ENCODE assay signal across 8 mouse cellular contexts in genomic region chr3:58414986-58415883, GRCm38 (mm10). TPM values are rescaled to one million over a fixed set of nuclear protein-coding genes. Genes with fewer than 3 reads are reported as not detected.
DNase-seq lines count a peak whose midpoint lies in the region; ATAC-seq and TF ChIP-seq lines count a peak whose summit lies in the region.

No protein-coding gene starts in this region.

- peak overlapping the region; percentile 98 for H3K9ac ChIP-seq in embryonic facial prominence, embryonic 14.5 days (ENCODE audit: low read depth, low read length)
- H3K9ac ChIP-seq in limb, embryonic 14.5 days (ENCODE audit: low read depth, low read length, severe bottlenecking), result peak overlapping the region; percentile 97
- H3K9ac ChIP-seq in midbrain, embryonic 15.5 days, result peak overlapping the region; percentile 97

- peak; percentile 83 for DNase-seq in 3134 (ENCODE audit: extremely low read depth, insufficient read length, low spot score)
- peak; percentile 65 to 68 for DNase-seq in adrenal gland, postnatal 4 days (ENCODE audit: low spot score in 2 of 2)
- DNase-seq in embryonic facial prominence, embryonic 14.5 days (ENCODE audit: low spot score), result peak; percentile 70
- DNase-seq in heart, adult 8-10 months (ENCODE audit: low spot score), result peak; percentile 72
- peak; percentile 74 to 80 for DNase-seq in kidney, adult 8-10 months
- DNase-seq in limb, embryonic 14.5 days (ENCODE audit: low spot score), result peak; percentile 63
- peak; percentile 75 for DNase-seq in spleen, adult 12 weeks (ENCODE audit: low spot score)

- H3K9me3 ChIP-seq in embryonic facial prominence, embryonic 14.5 days (ENCODE audit: control insufficient read depth, low read length), result no peaks in the 10 kb centered on the region
- H3K9me3 ChIP-seq in limb, embryonic 14.5 days (ENCODE audit: control insufficient read depth, low read length), result no peaks in the 10 kb centered on the region
- H3K9me3 ChIP-seq in midbrain, embryonic 15.5 days, result no peaks in the 10 kb centered on the region

- TF ChIP-seq POLR2A in limb, embryonic 14.5 days (IDR thresholded peaks at IDR 0.05; ENCODE audit: borderline replicate concordance, extremely low read depth, insufficient read depth, insufficient read length), result no peak

- peak overlapping the region; percentile 100 for H3K27ac ChIP-seq in embryonic facial prominence, embryonic 14.5 days (replicated peaks; ENCODE audit: low read depth, low read length)
- H3K27ac ChIP-seq in limb, embryonic 14.5 days (replicated peaks; ENCODE audit: low read depth, low read length), result peak overlapping the region; percentile 100
- H3K27ac ChIP-seq in midbrain, embryonic 15.5 days, result peak overlapping the region; percentile 99

- peaks cover 8% of the 10 kb centered on the region; the same call in 1 of the 2 replicates for H3K36me3 ChIP-seq in embryonic facial prominence, embryonic 14.5 days (ENCODE audit: control insufficient read depth, insufficient read depth, low read length)
- H3K36me3 ChIP-seq in limb, embryonic 14.5 days (ENCODE audit: control insufficient read depth, insufficient read depth, low read length), result peaks cover 4% of the 10 kb centered on the region; the same call in 1 of the 2 replicates
- no peaks in the 10 kb centered on the region for H3K36me3 ChIP-seq in midbrain, embryonic 15.5 days (replicated peaks)

- peak; percentile 62 for ATAC-seq in embryonic facial prominence, embryonic 14.5 days (ENCODE audit: low read depth)
- peak; percentile 54 for ATAC-seq in limb, embryonic 14.5 days (ENCODE audit: low FRiP score, low read depth)
- ATAC-seq in midbrain, embryonic 15.5 days (replicated peaks), result peak; percentile 48

- WGBS in embryonic facial prominence, embryonic 14.5 days, result under 1% methylated on average over 42 of the region's 113 CpGs
- 0% methylated on average over 62 of the region's 113 CpGs for WGBS in limb, embryonic 14.5 days
- under 1% methylated on average over 104 of the region's 113 CpGs for WGBS in midbrain, embryonic 15.5 days

- peak overlapping the region; percentile 89 for H3K4me3 ChIP-seq in embryonic facial prominence, embryonic 14.5 days (ENCODE audit: low read depth, low read length)
- H3K4me3 ChIP-seq in limb, embryonic 14.5 days (replicated peaks; ENCODE audit: low read length), result peak overlapping the region; percentile 97
- peak overlapping the region; percentile 99 for H3K4me3 ChIP-seq in midbrain, embryonic 15.5 days

- peaks cover 3% of the 10 kb centered on the region; the same call in 1 of the 2 replicates for H3K4me1 ChIP-seq in embryonic facial prominence, embryonic 14.5 days (ENCODE audit: control insufficient read depth, insufficient read depth, low read length)
- H3K4me1 ChIP-seq in limb, embryonic 14.5 days (ENCODE audit: control insufficient read depth, insufficient read depth, low read length), result peaks cover 9% of the 10 kb centered on the region
- peaks cover 21% of the 10 kb centered on the region for H3K4me1 ChIP-seq in midbrain, embryonic 15.5 days

- H3K4me2 ChIP-seq in embryonic facial prominence, embryonic 14.5 days (ENCODE audit: low read depth, low read length), result peak overlapping the region; percentile 91
- peak overlapping the region; percentile 88 for H3K4me2 ChIP-seq in limb, embryonic 14.5 days (replicated peaks; ENCODE audit: low read depth, low read length, severe bottlenecking)
- H3K4me2 ChIP-seq in midbrain, embryonic 15.5 days, result peak overlapping the region; percentile 96

- no peaks in the 10 kb centered on the region for H3K27me3 ChIP-seq in embryonic facial prominence, embryonic 14.5 days (replicated peaks; ENCODE audit: control insufficient read depth, insufficient read depth, low read length)
- H3K27me3 ChIP-seq in limb, embryonic 14.5 days (ENCODE audit: control insufficient read depth, insufficient read depth, low read length), result no peaks in the 10 kb centered on the region
- H3K27me3 ChIP-seq in midbrain, embryonic 15.5 days (replicated peaks), result no peaks in the 10 kb centered on the region

RNA-seq across cellular contexts. Expression of gene Tsc22d2, which starts 0.7 kb away (rescaled TPM):
- total RNA-seq in adrenal gland, postnatal 4 days (2021), result 10 to 100 TPM; 37.8 to 45.7 TPM
- 17.3 and 19.9 TPM in 2 replicates for polyA plus RNA-seq in embryonic facial prominence, embryonic 14.5 days (2014; fragmentation: Nextera tagmentation; extraction: Ambion mirVana)
- total RNA-seq in heart, adult 8-10 months (2022), result 10 to 100 TPM; 18.5 to 26.6 (median 22.1) TPM
- polyA plus RNA-seq in limb, embryonic 14.5 days (2012; rRNA removed), result 19.6 and 26.3 TPM in 2 replicates
- polyA plus RNA-seq in limb, embryonic 14.5 days (2014; fragmentation: Nextera tagmentation; extraction: Ambion mirVana), result 17.1 and 20.5 TPM in 2 replicates
- 9.5 and 9.6 TPM in 2 replicates for polyA plus RNA-seq in midbrain, embryonic 15.5 days (2015; fragmentation: Nextera tagmentation; extraction: Ambion mirVana)

Comparison
In these comparisons a context has a peak if more than half of its experiments do, and no peak if none do; other contexts are left out.
1. Peak in every context shown above with its lines: DNase-seq, ATAC-seq, H3K4me3 ChIP-seq and H3K27ac ChIP-seq.